Mouse (Mus musculus): ENCODE measurements around the gene Chst8. TPM values are rescaled to one million over a fixed set of nuclear protein-coding genes. Genes with fewer than 3 reads are reported as not detected.

The Chst8 gene
- polyA plus RNA-seq, 1 experiment from 2014 or later = 0.47 TPM

DNA sequence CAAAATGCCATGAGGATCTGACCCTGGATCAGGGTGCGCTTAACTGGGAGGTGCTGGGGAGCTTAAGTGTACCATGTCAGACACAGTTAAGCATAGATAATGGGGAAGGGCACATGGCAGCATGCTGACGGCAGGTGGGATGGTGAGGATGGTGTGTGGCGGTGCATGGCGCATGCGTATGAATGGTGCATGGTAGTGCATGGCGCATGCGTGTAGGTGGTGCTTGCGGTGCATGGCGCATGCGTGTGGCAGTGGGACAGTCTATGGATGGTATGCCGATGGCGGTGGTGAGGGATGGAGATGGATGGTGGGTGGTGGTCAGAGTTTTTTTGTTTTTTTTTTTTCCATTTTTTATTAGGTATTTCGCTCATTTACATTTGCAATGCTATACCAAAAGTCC lies 118.6 kb downstream of the Chst8 start:
- WGBS (ENCODE audit: insufficient replicate concordance) = 92% methylated on average over 13 of the region's 13 CpGs

DNA sequence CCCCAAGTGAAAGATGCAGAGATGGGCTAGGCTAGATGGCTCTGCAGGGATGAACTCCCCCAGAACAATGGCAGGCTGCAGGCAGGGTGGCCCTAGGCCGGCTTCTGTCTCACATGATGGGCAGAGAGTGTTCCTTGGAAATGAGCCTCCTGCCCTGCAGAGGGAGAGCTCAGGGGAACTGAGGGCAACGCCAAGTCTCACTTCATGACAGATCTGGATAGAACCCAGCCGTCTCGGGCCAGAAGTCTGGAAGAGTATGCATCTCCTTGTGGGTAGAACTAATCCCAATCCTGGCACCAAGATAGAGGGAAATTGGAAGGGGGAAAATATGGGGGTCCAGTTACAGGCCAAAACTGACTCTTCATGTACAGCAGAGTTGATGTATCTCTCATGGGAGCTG lies 119.4 kb downstream of the Chst8 start:
- DNase-seq (no peak), ATAC-seq (no peak)
- Histone ChIP-seq H3K4me2 (ENCODE audit: low read depth, low read length) (no peak overlapping the region), H3K9ac (replicated peaks) (no peak overlapping the region), H3K4me3 (ENCODE audit: low read depth, low read length) (no peak overlapping the region), H3K27ac (ENCODE audit: low read depth) (no peak overlapping the region), H3K9me3 (ENCODE audit: low read length) (no peaks in the 10 kb centered on the region), H3K4me1 (ENCODE audit: insufficient read depth) (no peaks in the 10 kb centered on the region), H3K27me3 (ENCODE audit: insufficient read depth, low read length) (no peaks in the 10 kb centered on the region), H3K36me3 (replicated peaks; ENCODE audit: insufficient read depth, low read length) (no peaks in the 10 kb centered on the region)
- TF ChIP-seq EP300 (IDR thresholded peaks at IDR 0.05; ENCODE audit: low read depth) (no peak), CTCF (IDR thresholded peaks at IDR 0.05; ENCODE audit: low read depth) (no peak)
- WGBS (ENCODE audit: insufficient replicate concordance) = 71% methylated on average over 4 of the region's 4 CpGs

More for the DNA sequence above, 118.6 kb downstream of the Chst8 start:
- no peaks in the 10 kb centered on the region for H3K4me1 ChIP-seq (ENCODE audit: insufficient read depth)
- no peaks in the 10 kb centered on the region for H3K9me3 ChIP-seq (ENCODE audit: low read length)
- no peaks in the 10 kb centered on the region for H3K36me3 ChIP-seq (replicated peaks; ENCODE audit: insufficient read depth, low read length)
- H3K27ac ChIP-seq (ENCODE audit: low read depth) = no peak overlapping the region
- ATAC-seq (no peak), DNase-seq (no peak)
- TF ChIP-seq CTCF (IDR thresholded peaks at IDR 0.05; ENCODE audit: low read depth) = no peak
- no peak for TF ChIP-seq EP300 (IDR thresholded peaks at IDR 0.05; ENCODE audit: low read depth)
- H3K4me2 ChIP-seq (ENCODE audit: low read depth, low read length) = no peak overlapping the region
- H3K9ac ChIP-seq (replicated peaks) = no peak overlapping the region
- H3K4me3 ChIP-seq (ENCODE audit: low read depth, low read length) = no peak overlapping the region
- H3K27me3 ChIP-seq (ENCODE audit: insufficient read depth, low read length) = no peaks in the 10 kb centered on the region

GRCm38 (mm10) chr7:34690111-34690510 lies 122.4 kb downstream of the Chst8 start:
- Histone ChIP-seq H3K36me3 (replicated peaks; ENCODE audit: insufficient read depth, low read length) (no peaks in the 10 kb centered on the region), H3K9ac (replicated peaks) (no peak overlapping the region), H3K4me1 (ENCODE audit: insufficient read depth) (no peaks in the 10 kb centered on the region), H3K9me3 (ENCODE audit: low read length) (no peaks in the 10 kb centered on the region), H3K27me3 (ENCODE audit: insufficient read depth, low read length) (no peaks in the 10 kb centered on the region; the same call in 1 of the 2 replicates), H3K4me3 (ENCODE audit: low read depth, low read length) (no peak overlapping the region), H3K27ac (ENCODE audit: low read depth) (no peak overlapping the region), H3K4me2 (ENCODE audit: low read depth, low read length) (no peak overlapping the region)
- no peak for TF ChIP-seq EP300 (IDR thresholded peaks at IDR 0.05; ENCODE audit: low read depth)
- no peak for TF ChIP-seq CTCF (IDR thresholded peaks at IDR 0.05; ENCODE audit: low read depth)
- 65% methylated on average over 13 of the region's 13 CpGs for WGBS (ENCODE audit: insufficient replicate concordance)
- DNase-seq (no peak), ATAC-seq (no peak)

DNA sequence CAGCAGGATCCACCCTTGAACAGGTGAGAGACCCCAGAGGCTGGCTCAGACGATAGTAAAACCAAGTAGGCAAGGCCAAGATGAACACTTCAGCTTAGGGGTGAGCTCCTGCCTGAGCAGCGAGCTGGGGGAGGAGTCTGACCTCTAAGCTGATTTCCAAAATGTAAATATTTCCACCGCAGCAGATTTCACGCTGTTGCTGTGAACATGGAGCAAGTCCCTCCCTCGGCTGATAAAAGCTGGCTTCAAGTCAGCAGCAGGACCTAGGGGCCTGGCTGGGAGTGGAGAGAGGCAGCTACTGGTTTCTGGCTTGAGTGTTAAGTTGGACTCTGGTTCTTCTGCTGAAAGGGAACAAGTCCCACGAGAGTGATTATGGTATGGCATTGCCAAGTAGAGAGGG lies 123.5 kb downstream of the Chst8 start:
- H3K27ac ChIP-seq (ENCODE audit: low read depth) = no peak overlapping the region
- H3K9ac ChIP-seq (replicated peaks) = no peak overlapping the region
- 33% methylated on average over 5 of the region's 6 CpGs for WGBS (ENCODE audit: insufficient replicate concordance)
- H3K9me3 ChIP-seq (ENCODE audit: low read length) = no peaks in the 10 kb centered on the region
- H3K4me1 ChIP-seq (ENCODE audit: insufficient read depth) = no peaks in the 10 kb centered on the region
- no peaks in the 10 kb centered on the region for H3K36me3 ChIP-seq (replicated peaks; ENCODE audit: insufficient read depth, low read length)
- no peak overlapping the region for H3K4me3 ChIP-seq (ENCODE audit: low read depth, low read length)
- DNase-seq (no peak), ATAC-seq (no peak)
- TF ChIP-seq EP300 (IDR thresholded peaks at IDR 0.05; ENCODE audit: low read depth) = no peak
- no peak for TF ChIP-seq CTCF (IDR thresholded peaks at IDR 0.05; ENCODE audit: low read depth)
- H3K27me3 ChIP-seq (ENCODE audit: insufficient read depth, low read length) = no peaks in the 10 kb centered on the region; the same call in 1 of the 2 replicates
- no peak overlapping the region for H3K4me2 ChIP-seq (ENCODE audit: low read depth, low read length)

DNA sequence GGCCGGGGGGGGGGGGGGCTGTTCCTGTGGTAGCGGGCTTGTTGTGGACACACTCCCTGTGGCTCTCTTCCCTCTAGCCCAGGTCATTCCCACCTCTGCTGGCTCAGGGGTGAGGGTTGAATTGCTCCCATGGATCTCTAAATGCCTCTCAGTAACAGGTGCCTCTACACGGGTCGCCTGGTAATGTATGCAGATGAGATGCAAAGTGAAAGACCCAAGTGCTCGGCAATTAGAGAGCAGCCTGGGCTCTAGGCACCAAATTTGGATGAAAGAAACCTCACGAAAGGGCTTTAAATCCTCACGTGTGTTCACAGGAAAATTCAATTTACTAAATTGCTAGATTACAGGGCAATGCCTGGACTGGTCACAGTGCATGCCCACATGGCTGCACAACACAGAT lies 126.7 kb downstream of the Chst8 start:
- TF ChIP-seq CTCF (IDR thresholded peaks at IDR 0.05; ENCODE audit: low read depth) (no peak), EP300 (IDR thresholded peaks at IDR 0.05; ENCODE audit: low read depth) (no peak)
- Histone ChIP-seq H3K4me3 (ENCODE audit: low read depth, low read length) (no peak overlapping the region), H3K36me3 (replicated peaks; ENCODE audit: insufficient read depth, low read length) (no peaks in the 10 kb centered on the region), H3K9me3 (ENCODE audit: low read length) (no peaks in the 10 kb centered on the region), H3K4me1 (ENCODE audit: insufficient read depth) (no peaks in the 10 kb centered on the region), H3K4me2 (ENCODE audit: low read depth, low read length) (no peak overlapping the region), H3K9ac (replicated peaks) (no peak overlapping the region), H3K27ac (ENCODE audit: low read depth) (no peak overlapping the region), H3K27me3 (ENCODE audit: insufficient read depth, low read length) (no peaks in the 10 kb centered on the region; the same call in 1 of the 2 replicates)
- ATAC-seq (no peak), DNase-seq (no peak)
- 34% methylated on average over 7 of the region's 7 CpGs for WGBS (ENCODE audit: insufficient replicate concordance)

DNA sequence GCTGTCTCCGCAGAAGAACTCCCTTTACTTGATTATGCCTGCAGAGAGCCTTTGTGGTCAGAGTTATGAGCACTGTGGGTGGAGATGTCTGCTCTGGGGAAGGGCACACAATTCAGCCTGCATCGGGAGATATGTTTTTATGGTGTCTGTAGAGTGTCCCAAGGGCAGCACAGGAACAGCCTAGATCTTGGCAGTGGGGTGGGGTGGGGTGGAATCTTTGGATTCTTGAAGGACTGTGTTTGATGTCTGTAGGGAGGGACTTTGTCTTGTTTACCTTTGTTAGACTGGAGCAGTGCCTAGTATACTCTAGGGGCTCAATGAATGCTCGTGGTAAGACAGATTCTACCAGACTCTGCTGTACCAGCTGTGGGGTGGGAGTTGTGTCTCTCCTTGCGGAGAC lies 127.3 kb downstream of the Chst8 start:
- Histone ChIP-seq H3K9me3 (ENCODE audit: low read length) (no peaks in the 10 kb centered on the region), H3K27ac (ENCODE audit: low read depth) (no peak overlapping the region), H3K4me3 (ENCODE audit: low read depth, low read length) (no peak overlapping the region), H3K9ac (replicated peaks) (no peak overlapping the region), H3K4me2 (ENCODE audit: low read depth, low read length) (no peak overlapping the region), H3K4me1 (ENCODE audit: insufficient read depth) (no peaks in the 10 kb centered on the region), H3K36me3 (replicated peaks; ENCODE audit: insufficient read depth, low read length) (no peaks in the 10 kb centered on the region), H3K27me3 (ENCODE audit: insufficient read depth, low read length) (no peaks in the 10 kb centered on the region; the same call in 1 of the 2 replicates)
- ATAC-seq (no peak), DNase-seq (no peak)
- WGBS (ENCODE audit: insufficient replicate concordance) = 46% methylated on average over 4 of the region's 4 CpGs
- no peak for TF ChIP-seq CTCF (IDR thresholded peaks at IDR 0.05; ENCODE audit: low read depth)
- no peak for TF ChIP-seq EP300 (IDR thresholded peaks at IDR 0.05; ENCODE audit: low read depth)

Measured in liver, postnatal 0 days (tissue).